ENCODE assay signal across 9 mouse cellular contexts in genomic region chr15:96135250-96135731, GRCm38 (mm10).
DNase-seq lines count a peak whose midpoint lies in the region; ATAC-seq and TF ChIP-seq lines count a peak whose summit lies in the region.
"Had no signal": no experiment of that assay in that cellular context is flagged by ENCODE, and none has a peak within 500 bp of the region (broad histone marks: within the 10 kb centered on the region; RNA-seq: fewer than 3 reads in every experiment).

No protein-coding gene starts in this region.

- H3K27ac ChIP-seq in heart, embryonic 14.5 days (replicated peaks in 1 of 2; ENCODE audit: control insufficient read depth in 1 of 2, insufficient read depth in 1 of 2, low read depth in 2 of 2, low read length in 2 of 2), result no peak overlapping the region
- no peak overlapping the region for H3K27ac ChIP-seq in hindbrain, embryonic 13.5 days
- H3K27ac ChIP-seq in midbrain, postnatal 0 days (ENCODE audit: low read depth, low read length), result no peak overlapping the region

- H3K4me2 ChIP-seq in heart, embryonic 14.5 days (ENCODE audit: low read length), result peak overlapping the region; percentile 54
- H3K4me2 ChIP-seq in hindbrain, embryonic 13.5 days, result peak overlapping the region; percentile 26; the same call in 1 of the 2 replicates
- no peak overlapping the region for H3K4me2 ChIP-seq in midbrain, postnatal 0 days (ENCODE audit: low read depth, low read length, poor library complexity, severe bottlenecking)

- TF ChIP-seq CTCF in midbrain, postnatal 0 days (IDR thresholded peaks at IDR 0.05), result no peak

- 13% methylated on average over 13 of the region's 13 CpGs for WGBS in heart, embryonic 14.5 days
- WGBS in hindbrain, embryonic 13.5 days, result 10% methylated on average over 13 of the region's 13 CpGs
- 20% methylated on average over 13 of the region's 13 CpGs for WGBS in midbrain, postnatal 0 days

- no peak for ATAC-seq in heart, embryonic 14.5 days (ENCODE audit: insufficient number of reproducible peaks, insufficient read depth, low FRiP score, low read depth)
- no peak for ATAC-seq in hindbrain, embryonic 13.5 days (ENCODE audit: low FRiP score)
- no peak for ATAC-seq in midbrain, postnatal 0 days (ENCODE audit: low FRiP score)
- no peak for ATAC-seq in cerebellum, adult (ENCODE audit: insufficient number of reproducible peaks, low FRiP score, low TSS enrichment)

- no peaks in the 10 kb centered on the region for H3K9me3 ChIP-seq in heart, embryonic 14.5 days (ENCODE audit: control insufficient read depth, low read length)
- no peaks in the 10 kb centered on the region for H3K9me3 ChIP-seq in hindbrain, embryonic 13.5 days
- H3K9me3 ChIP-seq in midbrain, postnatal 0 days (ENCODE audit: low read length), result no peaks in the 10 kb centered on the region

- H3K4me3 ChIP-seq in heart, embryonic 14.5 days (ENCODE audit: control insufficient read depth in 1 of 2, insufficient read depth in 1 of 2, low read depth in 1 of 2, low read length in 2 of 2), result peak overlapping the region; percentile 5 to 13; a peak in 2 of 4 replicates
- H3K4me3 ChIP-seq in hindbrain, embryonic 13.5 days, result no peak overlapping the region
- H3K4me3 ChIP-seq in midbrain, postnatal 0 days (ENCODE audit: low read depth, low read length), result no peak overlapping the region

- H3K9ac ChIP-seq in heart, embryonic 14.5 days (ENCODE audit: low read length), result peak overlapping the region; percentile 38; the same call in 1 of the 2 replicates
- H3K9ac ChIP-seq in hindbrain, embryonic 13.5 days, result no peak overlapping the region
- H3K9ac ChIP-seq in midbrain, postnatal 0 days (replicated peaks; ENCODE audit: low read length, poor library complexity, severe bottlenecking), result no peak overlapping the region

- DNase-seq in heart, adult 8-10 months (ENCODE audit: low spot score), result no peak
- peak; percentile 48 for DNase-seq in embryo, embryonic 9.5 days (ENCODE audit: extremely low spot score)
- DNase-seq in midbrain, postnatal 0 days (ENCODE audit: low spot score), result peak; percentile 36
- no peak for DNase-seq in cerebellum, postnatal 10 days
- no peak for DNase-seq in ovary, adult 18-20 months (ENCODE audit: low spot score)
- DNase-seq: right cerebral cortex, adult 18-20 months had no signal

- H3K4me1 ChIP-seq in heart, embryonic 14.5 days (ENCODE audit: control insufficient read depth in 2 of 2, insufficient read depth in 2 of 2, low read length in 2 of 2), result peaks cover 12 to 16% of the 10 kb centered on the region in 2 experiments
- peaks cover 8% of the 10 kb centered on the region for H3K4me1 ChIP-seq in hindbrain, embryonic 13.5 days (replicated peaks)
- H3K4me1 ChIP-seq in midbrain, postnatal 0 days (ENCODE audit: insufficient read depth, low read length), result 0 out of 2 replicates have a peak, but pooled peaks cover 3% of the 10 kb centered on the region

- no peaks in the 10 kb centered on the region for H3K36me3 ChIP-seq in heart, embryonic 14.5 days (ENCODE audit: control insufficient read depth, insufficient read depth, low read length)
- no peaks in the 10 kb centered on the region for H3K36me3 ChIP-seq in hindbrain, embryonic 13.5 days
- H3K36me3 ChIP-seq in midbrain, postnatal 0 days (ENCODE audit: insufficient read depth, low read length), result no peaks in the 10 kb centered on the region

- H3K27me3 ChIP-seq in heart, embryonic 14.5 days (ENCODE audit: control insufficient read depth, insufficient read depth, low read length), result no peaks in the 10 kb centered on the region
- no peaks in the 10 kb centered on the region for H3K27me3 ChIP-seq in hindbrain, embryonic 13.5 days
- H3K27me3 ChIP-seq in midbrain, postnatal 0 days (ENCODE audit: insufficient read depth, low read length), result no peaks in the 10 kb centered on the region

Comparison
In these comparisons a context has a peak if more than half of its experiments do, and no peak if none do; other contexts are left out.
1. H3K4me3 ChIP-seq: peak in heart, embryonic 14.5 days (2 of 2); none in hindbrain, embryonic 13.5 days (single experiment) and midbrain, postnatal 0 days (single experiment).
2. DNase-seq: peak in embryo, embryonic 9.5 days (single experiment) and midbrain, postnatal 0 days (single experiment); none in heart, adult 8-10 months (single experiment), cerebellum, postnatal 10 days (0 of 2) and ovary, adult 18-20 months (single experiment).